Mouse (Mus musculus) kidney, postnatal 14 days (tissue): Measurements from ENCODE around the gene Ptpn11.
"Not testable (repeated sequence)": the region's sequence is repeated elsewhere in the genome, so short reads cannot be mapped to it uniquely, and the experiment has no call there.

Source experiments
- DNase-seq: peaks from one replicate; pipeline ENCODE4 v3.0.0; 2022; ENCODE audit warnings: mixed read lengths

Gene Ptpn11

DNA sequence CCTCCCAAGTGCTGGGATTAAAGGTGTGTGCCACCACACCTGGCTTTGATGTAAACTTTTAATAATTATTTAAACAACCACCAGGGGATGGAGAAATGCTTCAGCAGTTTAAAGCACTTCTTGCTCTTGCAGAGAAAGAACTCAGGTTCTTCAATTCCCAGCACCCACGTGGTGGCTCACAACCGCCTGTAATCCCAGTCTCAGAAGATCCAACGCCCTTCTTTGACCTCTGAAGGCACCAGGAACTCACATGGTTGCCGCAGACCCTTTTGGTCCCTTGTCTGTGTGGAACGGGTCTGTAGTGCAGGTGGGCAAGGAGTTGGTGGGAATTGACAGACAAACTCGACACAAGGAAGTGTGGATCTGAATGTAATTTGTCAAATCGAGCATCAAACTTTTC, 23.5 kb upstream of the Ptpn11 start:
- no peak for DNase-seq

DNA sequence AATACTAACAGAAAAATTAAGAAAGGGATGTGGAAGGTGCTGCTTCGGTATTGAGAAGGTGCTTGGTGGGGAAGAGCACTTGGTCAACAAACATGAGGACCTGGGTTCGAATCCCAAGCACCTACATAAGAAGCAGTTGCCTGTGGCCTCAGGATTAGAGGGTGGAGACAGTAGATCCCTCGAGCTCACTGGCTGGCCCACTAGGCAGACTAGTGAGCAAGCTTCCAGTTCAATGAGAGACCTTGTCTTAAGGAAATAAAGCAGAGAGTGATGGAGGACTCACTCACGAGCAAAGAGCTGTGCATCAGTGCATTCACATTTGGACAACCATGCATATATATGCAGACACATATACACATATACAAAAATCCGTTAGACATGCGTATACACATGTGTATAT, 20.9 kb upstream of the Ptpn11 start:
- DNase-seq = no peak

DNA sequence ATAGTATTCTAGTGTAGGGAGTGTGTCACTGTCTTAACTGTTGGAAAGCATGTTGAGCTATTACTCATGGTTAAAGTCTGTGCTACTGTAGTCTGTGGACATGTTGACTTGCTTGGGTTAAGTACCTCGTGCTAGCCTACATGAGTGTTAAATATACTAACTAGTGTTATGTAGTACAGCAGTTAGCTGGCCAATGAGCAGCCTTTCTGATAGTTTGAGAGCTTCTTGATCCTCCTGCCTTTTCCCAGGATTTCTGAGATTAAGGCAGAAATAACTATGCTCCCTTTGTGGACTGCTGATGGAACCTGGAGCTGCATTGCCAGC, 19.4 kb upstream of the Ptpn11 start:
- no peak for DNase-seq

DNA sequence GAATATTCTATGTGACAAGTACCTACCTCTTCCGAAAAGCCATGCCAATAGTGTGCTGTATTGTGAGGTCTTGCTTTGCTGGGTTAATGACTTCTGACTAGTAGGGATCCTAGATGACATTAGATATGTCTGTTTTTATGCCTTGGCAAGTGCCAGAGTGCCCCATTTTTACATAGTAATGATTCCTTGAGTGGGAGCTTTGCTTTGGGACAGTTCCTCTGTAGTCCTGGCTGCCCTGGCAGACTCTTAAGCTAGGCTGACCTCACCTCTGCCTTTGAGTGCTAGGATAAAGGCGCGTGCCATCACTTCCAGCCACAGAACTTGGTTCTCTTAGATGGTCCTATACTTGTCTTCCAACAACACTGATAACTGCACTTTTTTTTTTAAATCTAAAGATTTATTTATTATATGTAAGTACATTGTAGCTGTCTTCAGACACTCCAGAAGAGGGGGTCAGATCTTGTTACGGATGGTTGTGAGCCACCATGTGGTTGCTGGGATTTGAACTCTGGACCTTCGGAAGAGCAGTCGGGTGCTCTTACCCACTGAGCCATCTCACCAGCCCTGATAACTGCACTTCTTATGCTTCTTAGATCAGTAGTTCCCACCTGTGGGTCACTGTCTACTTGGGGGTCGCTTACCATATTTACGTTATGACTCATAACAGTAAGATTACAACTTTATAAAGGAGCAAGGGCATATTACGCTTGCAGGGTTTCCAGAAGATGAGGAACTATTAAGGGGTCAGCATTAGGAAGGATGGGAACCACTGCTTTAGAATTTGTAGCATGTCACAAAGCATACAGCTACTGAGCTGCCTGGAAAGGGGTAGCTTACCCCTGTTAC, 18.8 kb upstream of the Ptpn11 start:
- DNase-seq = no peak

GRCm38 (mm10) chr5:121206984-121207383, 15.8 kb upstream of the Ptpn11 start:
- no peak for DNase-seq

- no peak for DNase-seq
Measured at GRCm38 (mm10) chr5:121206540-121206939, 15.3 kb upstream of the Ptpn11 start.

- DNase-seq = not testable (repeated sequence)
Measured at GRCm38 (mm10) chr5:121205537-121206130, 14.4 kb upstream of the Ptpn11 start.

DNA sequence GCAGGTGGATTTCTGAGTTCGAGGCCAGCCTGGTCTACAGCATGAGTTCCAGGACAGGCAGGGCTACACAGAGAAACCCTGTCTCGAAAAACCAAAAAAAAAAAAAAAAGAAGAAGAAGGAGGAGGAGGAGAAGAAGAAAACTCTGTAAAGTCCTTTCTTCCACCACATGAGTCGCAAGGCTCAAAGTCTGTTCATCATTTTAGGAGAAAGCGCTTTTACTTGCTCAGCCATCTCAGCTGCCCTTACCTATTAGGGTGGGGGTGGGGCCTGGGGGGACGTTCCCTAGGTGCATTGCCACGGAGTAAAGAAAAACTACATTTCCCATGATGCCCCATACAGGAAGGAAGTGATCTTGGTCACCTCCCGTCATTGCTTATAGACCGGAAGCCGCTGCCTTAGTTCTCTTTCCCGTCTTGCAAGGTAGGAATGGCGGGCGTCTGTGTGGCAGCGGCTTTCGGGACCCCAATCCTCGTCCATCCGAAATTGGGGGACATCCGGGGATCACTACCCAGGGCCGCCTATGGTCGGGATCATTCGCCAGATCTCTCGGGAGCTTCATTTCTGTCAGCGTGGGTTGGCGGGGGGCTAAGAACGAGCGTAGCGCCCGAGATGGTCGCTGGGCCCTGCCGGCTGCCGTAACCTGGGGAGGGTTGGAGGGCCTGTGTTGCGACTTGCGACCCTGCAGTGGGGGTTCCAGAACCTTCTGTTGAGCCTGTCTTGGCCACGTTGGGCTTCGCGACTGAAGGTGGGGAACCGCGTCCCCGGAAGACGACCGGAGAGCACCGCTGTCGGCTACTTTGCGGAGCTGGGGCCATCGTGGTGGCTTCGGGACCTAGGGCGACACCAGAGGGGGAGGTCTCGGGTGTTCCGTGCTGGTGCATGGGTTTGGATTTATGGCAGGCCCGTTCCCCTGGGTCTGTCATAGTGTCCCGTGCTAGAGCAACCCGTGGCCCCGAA, 13.2 kb upstream of the Ptpn11 start, which contains the start of gene Rpl6:
Rpl6 (plus strand) TSS at position 350 of the 958 bp plus-strand sequence.
- peak; percentile 89 for DNase-seq

DNA sequence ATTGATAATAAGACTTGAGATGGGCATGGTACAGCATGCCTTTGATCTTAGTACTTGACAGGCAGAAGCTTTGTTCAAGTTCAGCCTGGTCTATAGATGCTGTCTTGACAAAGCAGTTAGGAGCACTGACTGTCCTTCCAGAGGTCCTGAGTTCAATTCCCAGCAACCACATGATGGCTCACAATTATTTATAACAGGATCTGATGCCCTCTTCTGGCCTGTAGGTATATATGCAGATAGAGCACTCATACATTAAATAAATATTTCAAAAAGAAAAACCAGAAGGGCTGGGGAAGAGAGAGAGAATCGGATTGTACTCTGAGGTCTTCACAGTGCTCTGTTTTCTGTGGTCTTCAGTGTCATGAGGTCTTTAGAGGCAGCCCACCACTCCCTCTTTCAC, 11.3 kb upstream of the Ptpn11 start:
- DNase-seq = no peak

DNA sequence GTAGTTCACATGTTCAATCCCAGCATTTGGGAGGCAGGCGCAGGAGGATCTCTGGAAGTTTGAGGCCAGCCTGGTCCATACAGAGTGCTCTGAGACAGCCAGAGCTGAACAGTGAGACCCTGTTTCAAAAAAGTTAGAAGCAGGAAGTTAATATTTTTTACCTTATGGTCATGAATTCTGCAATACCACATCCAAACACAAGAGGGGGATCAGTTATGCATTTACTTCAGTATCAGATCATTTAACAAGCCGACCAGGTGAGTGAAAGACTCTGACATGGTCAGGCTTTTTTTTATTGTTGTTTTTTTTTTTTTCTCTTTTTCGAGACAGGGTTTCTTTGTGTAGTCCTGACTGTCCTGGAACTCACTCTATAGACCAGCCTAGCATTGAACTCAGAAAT, 10.5 kb upstream of the Ptpn11 start:
- peak; percentile 54 for DNase-seq

- DNase-seq = no peak
Measured at GRCm38 (mm10) chr5:121198376-121198775, 7.2 kb upstream of the Ptpn11 start.

DNA sequence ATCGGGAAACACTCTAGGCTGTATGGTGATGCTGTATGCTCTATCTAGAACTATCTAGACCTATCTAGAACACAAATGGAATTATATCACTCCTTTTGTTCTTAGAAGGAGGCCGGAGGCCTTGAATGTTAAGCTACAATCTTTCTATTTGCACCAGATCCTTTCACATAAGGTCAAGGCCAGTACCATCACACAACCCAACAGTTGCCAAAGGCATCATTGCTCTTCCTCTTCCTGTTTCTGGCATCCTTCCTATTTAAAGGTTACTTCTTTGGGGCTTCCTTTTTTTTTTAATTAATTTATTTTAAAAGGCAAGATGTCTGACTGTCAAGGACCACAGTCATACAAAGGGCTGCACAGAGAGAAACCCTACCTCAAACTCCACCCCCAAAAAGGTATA, 6.1 kb upstream of the Ptpn11 start:
- no peak for DNase-seq

DNA sequence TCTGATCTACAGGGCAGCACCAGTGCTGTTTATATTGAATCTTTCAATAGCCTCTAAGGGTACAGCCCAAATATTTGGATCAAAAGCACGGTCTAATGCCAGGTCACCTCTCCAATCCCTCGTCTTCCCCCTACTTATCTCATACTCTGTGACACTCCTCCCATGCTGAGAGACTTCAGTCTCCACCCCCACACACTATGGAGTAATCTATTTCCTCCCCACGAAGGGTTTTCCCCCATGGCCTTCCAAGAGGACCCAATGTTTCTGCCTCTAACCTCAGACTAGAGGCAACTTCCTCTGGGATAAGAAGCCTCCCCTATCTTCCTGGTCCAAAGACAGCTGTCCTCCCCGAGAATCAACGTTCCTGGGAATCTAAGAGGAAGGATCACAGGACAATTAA, 5.6 kb upstream of the Ptpn11 start:
- no peak for DNase-seq

GRCm38 (mm10) chr5:121194173-121194572, 3.0 kb upstream of the Ptpn11 start:
- no peak for DNase-seq

GRCm38 (mm10) chr5:121191584-121191906, 348 bp upstream of the Ptpn11 start:
- DNase-seq = no peak

GRCm38 (mm10) chr5:121190210-121190835, 874 bp downstream of the Ptpn11 start:
- no peak for DNase-seq

DNA sequence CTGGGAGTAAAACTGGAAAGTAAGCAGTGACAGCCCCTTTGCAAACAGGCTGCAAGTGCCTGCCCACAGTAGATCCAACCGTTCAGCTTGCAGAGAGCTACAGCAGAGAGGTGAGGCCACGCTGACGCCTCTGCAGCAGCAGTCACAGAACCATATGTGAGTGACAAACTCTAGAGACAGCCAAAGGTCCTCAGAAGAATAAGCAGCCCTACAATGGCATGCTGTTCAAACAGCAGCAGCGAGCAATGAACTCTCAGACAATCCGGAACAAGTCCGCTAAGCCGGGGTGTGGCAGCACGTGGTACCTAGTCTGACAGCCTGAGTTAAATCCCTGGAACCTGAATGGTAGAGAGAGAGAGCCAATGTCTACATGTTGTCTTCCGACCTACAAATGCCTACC, 2.0 kb downstream of the Ptpn11 start:
- DNase-seq = no peak

- no peak for DNase-seq
Measured at GRCm38 (mm10) chr5:121188265-121188664, 2.9 kb downstream of the Ptpn11 start.

GRCm38 (mm10) chr5:121187580-121188001, 3.6 kb downstream of the Ptpn11 start:
- DNase-seq = no peak

- peak; percentile 31 for DNase-seq
Measured at GRCm38 (mm10) chr5:121184945-121185551, 6.1 kb downstream of the Ptpn11 start.

- no peak for DNase-seq
Measured at GRCm38 (mm10) chr5:121184375-121184774, 6.8 kb downstream of the Ptpn11 start.

DNA sequence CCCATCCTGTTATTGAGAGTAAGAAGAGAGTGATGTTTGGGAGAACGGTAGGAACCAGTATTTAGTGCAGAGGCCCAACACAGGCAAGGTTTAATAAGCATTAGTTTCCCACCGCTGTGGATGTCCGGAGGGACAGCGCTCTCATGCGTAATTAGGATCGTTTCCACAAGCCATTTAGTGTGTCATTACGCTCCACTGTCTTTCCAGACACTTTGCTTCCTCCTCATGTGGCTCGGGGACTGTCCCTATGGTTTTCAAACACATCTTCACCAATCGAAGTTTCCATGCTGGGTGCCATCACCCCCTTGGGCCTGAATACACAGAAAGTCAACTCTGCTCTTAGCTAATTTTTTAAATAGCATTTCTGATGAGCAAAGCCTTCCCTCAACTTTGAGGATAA, 7.9 kb downstream of the Ptpn11 start:
- no peak for DNase-seq
